9 mouse cellular contexts compared by ENCODE assay signal in genomic region chr16:30235577-30235976, GRCm38 (mm10). TPM values are rescaled to one million over a fixed set of nuclear protein-coding genes. Genes with fewer than 3 reads are reported as not detected.
DNase-seq lines count a peak whose midpoint lies in the region; ATAC-seq and TF ChIP-seq lines count a peak whose summit lies in the region.
"Had no signal": no experiment of that assay in that cellular context is flagged by ENCODE, and none has a peak within 500 bp of the region (broad histone marks: within the 10 kb centered on the region; RNA-seq: fewer than 3 reads in every experiment).

No protein-coding gene starts in this region.

- no peak overlapping the region for H3K4me3 ChIP-seq in hindbrain, embryonic 14.5 days (replicated peaks; ENCODE audit: low read length)
- H3K4me3 ChIP-seq in hindbrain, embryonic 16.5 days (ENCODE audit: low read length): no peak overlapping the region
- H3K4me3 ChIP-seq in heart, postnatal 0 days (ENCODE audit: low read depth, low read length): no peak overlapping the region
- no peak overlapping the region for H3K4me3 ChIP-seq in stomach, embryonic 16.5 days (replicated peaks; ENCODE audit: low read length)

- no peaks in the 10 kb centered on the region for H3K4me1 ChIP-seq in hindbrain, embryonic 14.5 days (replicated peaks; ENCODE audit: control insufficient read depth, insufficient read depth, low read length)
- peaks cover 9% of the 10 kb centered on the region for H3K4me1 ChIP-seq in hindbrain, embryonic 16.5 days (ENCODE audit: control insufficient read depth, insufficient read depth, low read depth, low read length)
- H3K4me1 ChIP-seq in heart, postnatal 0 days (ENCODE audit: control insufficient read depth, insufficient read depth): no peaks in the 10 kb centered on the region
- peaks cover 20% of the 10 kb centered on the region for H3K4me1 ChIP-seq in stomach, embryonic 16.5 days (ENCODE audit: control insufficient read depth, insufficient read depth, low read length)

- 0 out of 2 replicates have a peak overlapping the region, but pooled peaks have one; percentile 61 for H3K4me2 ChIP-seq in hindbrain, embryonic 14.5 days (replicated peaks)
- H3K4me2 ChIP-seq in hindbrain, embryonic 16.5 days (ENCODE audit: low read length): no peak overlapping the region
- H3K4me2 ChIP-seq in heart, postnatal 0 days (ENCODE audit: low read depth, low read length): peak overlapping the region; percentile 92; the same call in 1 of the 2 replicates
- peak overlapping the region; percentile 83 for H3K4me2 ChIP-seq in stomach, embryonic 16.5 days (ENCODE audit: low read depth, low read length)

- TF ChIP-seq CTCF in heart, postnatal 0 days (IDR thresholded peaks at IDR 0.05; ENCODE audit: low read depth): no peak

- H3K27me3 ChIP-seq in hindbrain, embryonic 14.5 days (ENCODE audit: control insufficient read depth, insufficient read depth, low read length): peaks cover 71% of the 10 kb centered on the region
- peaks cover 25% of the 10 kb centered on the region for H3K27me3 ChIP-seq in hindbrain, embryonic 16.5 days (replicated peaks; ENCODE audit: control insufficient read depth, insufficient read depth, low read length)
- peaks cover 38% of the 10 kb centered on the region for H3K27me3 ChIP-seq in heart, postnatal 0 days (ENCODE audit: control insufficient read depth, insufficient read depth, low read length)
- no peaks in the 10 kb centered on the region for H3K27me3 ChIP-seq in stomach, embryonic 16.5 days (ENCODE audit: control insufficient read depth, insufficient read depth, low read length)

- WGBS in hindbrain, embryonic 14.5 days: 52% methylated on average over 2 of the region's 2 CpGs
- 52% methylated on average over 2 of the region's 2 CpGs for WGBS in hindbrain, embryonic 16.5 days
- WGBS in heart, postnatal 0 days: 34% methylated on average over 2 of the region's 2 CpGs
- 36% methylated on average over 2 of the region's 2 CpGs for WGBS in stomach, embryonic 16.5 days

- no peak for TF ChIP-seq EP300 in heart, postnatal 0 days (IDR thresholded peaks at IDR 0.05; ENCODE audit: low read depth)

- no peak overlapping the region for H3K27ac ChIP-seq in hindbrain, embryonic 14.5 days
- no peak overlapping the region for H3K27ac ChIP-seq in hindbrain, embryonic 16.5 days (ENCODE audit: low read depth, low read length)
- H3K27ac ChIP-seq in heart, postnatal 0 days (ENCODE audit: low read depth): no peak overlapping the region
- peak overlapping the region; percentile 73 for H3K27ac ChIP-seq in stomach, embryonic 16.5 days (ENCODE audit: low read length)

- no peaks in the 10 kb centered on the region for H3K9me3 ChIP-seq in hindbrain, embryonic 14.5 days (ENCODE audit: control insufficient read depth, low read length)
- no peaks in the 10 kb centered on the region for H3K9me3 ChIP-seq in hindbrain, embryonic 16.5 days (ENCODE audit: control insufficient read depth, low read length)
- no peaks in the 10 kb centered on the region for H3K9me3 ChIP-seq in heart, postnatal 0 days (replicated peaks; ENCODE audit: control insufficient read depth, low read length)
- no peaks in the 10 kb centered on the region for H3K9me3 ChIP-seq in stomach, embryonic 16.5 days (replicated peaks; ENCODE audit: control insufficient read depth, low read length)

- H3K9ac ChIP-seq in hindbrain, embryonic 14.5 days: no peak overlapping the region
- H3K9ac ChIP-seq in hindbrain, embryonic 16.5 days (ENCODE audit: low read depth, low read length): no peak overlapping the region
- no peak overlapping the region for H3K9ac ChIP-seq in heart, postnatal 0 days (replicated peaks; ENCODE audit: low read depth, low read length)
- H3K9ac ChIP-seq in stomach, embryonic 16.5 days (ENCODE audit: low read length): peak overlapping the region; percentile 1; the same call in 1 of the 2 replicates

- no peak for ATAC-seq in hindbrain, embryonic 14.5 days (ENCODE audit: low FRiP score)
- no peak for ATAC-seq in hindbrain, embryonic 16.5 days
- no peak for ATAC-seq in heart, postnatal 0 days (ENCODE audit: insufficient read depth, low read depth)
- no peak for ATAC-seq in stomach, embryonic 16.5 days (ENCODE audit: insufficient read depth, low FRiP score)

- H3K36me3 ChIP-seq in hindbrain, embryonic 14.5 days (replicated peaks; ENCODE audit: control insufficient read depth, insufficient read depth): no peaks in the 10 kb centered on the region
- no peaks in the 10 kb centered on the region for H3K36me3 ChIP-seq in hindbrain, embryonic 16.5 days (ENCODE audit: control insufficient read depth, insufficient read depth, low read length)
- no peaks in the 10 kb centered on the region for H3K36me3 ChIP-seq in heart, postnatal 0 days (replicated peaks; ENCODE audit: control insufficient read depth, insufficient read depth, low read length)
- no peaks in the 10 kb centered on the region for H3K36me3 ChIP-seq in stomach, embryonic 16.5 days (ENCODE audit: control insufficient read depth, insufficient read depth, low read length)

- no peak for DNase-seq in hindbrain, embryonic 14.5 days (ENCODE audit: low spot score)
- DNase-seq in right cerebral cortex, adult 2 months (ENCODE audit: low spot score in 2 of 2): peak; percentile 38 to 43
- no peak for DNase-seq in right cerebral cortex, postnatal 4 days
- no peak for DNase-seq in heart, postnatal 0 days (ENCODE audit: low spot score)
- no peak for DNase-seq in kidney, postnatal 4 days
- no peak for DNase-seq in natural killer cell, adult 2 months (ENCODE audit: low spot score in 2 of 2)

RNA-seq across cellular contexts. Expression of gene Cpn2, which starts 31.7 kb away (rescaled TPM):
- polyA plus RNA-seq in hindbrain, embryonic 14.5 days (2014; fragmentation: Nextera tagmentation; extraction: Ambion mirVana): not detected in 2 replicates
- polyA plus RNA-seq in hindbrain, embryonic 16.5 days (2015; fragmentation: Nextera tagmentation; extraction: Ambion mirVana): not detected in 2 replicates
- total RNA-seq in heart, postnatal 0 days (2014; rRNA removed; ENCODE audit: low replicate concordance): 1.2 TPM in 1 of 2 replicates, not detected in the other
- polyA plus RNA-seq in heart, postnatal 0 days (2015; fragmentation: Nextera tagmentation; extraction: Ambion mirVana): 0.10 and 0.19 TPM in 2 replicates
- 0.17 and 0.26 TPM in 2 replicates for polyA plus RNA-seq in stomach, embryonic 16.5 days (2015; fragmentation: Nextera tagmentation; extraction: Ambion mirVana)
- total RNA-seq: layer of hippocampus, adult 2 months had no signal

RNA-seq across cellular contexts. Expression of gene Lrrc15, which starts 47.5 kb away (rescaled TPM):
- 0.31 and 0.39 TPM in 2 replicates for polyA plus RNA-seq in hindbrain, embryonic 14.5 days (2014; fragmentation: Nextera tagmentation; extraction: Ambion mirVana)
- polyA plus RNA-seq in hindbrain, embryonic 16.5 days (2015; fragmentation: Nextera tagmentation; extraction: Ambion mirVana): 0.32 and 0.40 TPM in 2 replicates
- total RNA-seq in heart, postnatal 0 days (2014; rRNA removed; ENCODE audit: low replicate concordance): 0.04 TPM in 1 of 2 replicates, not detected in the other
- polyA plus RNA-seq in heart, postnatal 0 days (2015; fragmentation: Nextera tagmentation; extraction: Ambion mirVana): 0.38 and 0.53 TPM in 2 replicates
- polyA plus RNA-seq in stomach, embryonic 16.5 days (2015; fragmentation: Nextera tagmentation; extraction: Ambion mirVana): 0.28 and 0.55 TPM in 2 replicates

Comparison
In these comparisons a context has a peak if more than half of its experiments do, and no peak if none do; other contexts are left out.
1. DNase-seq: peak in right cerebral cortex, adult 2 months (2 of 2); none in hindbrain, embryonic 14.5 days (single experiment), right cerebral cortex, postnatal 4 days (single experiment), heart, postnatal 0 days (single experiment), kidney, postnatal 4 days (0 of 2) and natural killer cell, adult 2 months (0 of 2).